Mouse (Mus musculus): ENCODE results near the gene Lyrm1.

Lyrm1 gene

GRCm38 (mm10) chr7:119895639-119896512, at the start of gene Lyrm1, which contains the start of gene Dcun1d3:
Gene Lyrm1 (plus strand): TSS chr7:119895861.
Gene Dcun1d3 (minus strand): TSS chr7:119896298.
- DNase-seq, result peak; percentile 98 to 99

GRCm38 (mm10) chr7:119847396-119847795, 48.3 kb upstream of the Lyrm1 start:
- DNase-seq, result no peak

GRCm38 (mm10) chr7:119849096-119849495, 46.6 kb upstream of the Lyrm1 start:
- DNase-seq, result peak; percentile 49 to 73

- peak; percentile 50 to 66 for DNase-seq
Observed at GRCm38 (mm10) chr7:119850737-119851136, 44.9 kb upstream of the Lyrm1 start.

- no peak for DNase-seq
Observed at GRCm38 (mm10) chr7:119852494-119852893, 43.2 kb upstream of the Lyrm1 start.

- DNase-seq, result no peak
Observed at GRCm38 (mm10) chr7:119853186-119853585, 42.5 kb upstream of the Lyrm1 start.

- no peak for DNase-seq
Observed at GRCm38 (mm10) chr7:119854362-119854761, 41.3 kb upstream of the Lyrm1 start.

- DNase-seq, result no peak
Observed at GRCm38 (mm10) chr7:119855031-119855430, 40.6 kb upstream of the Lyrm1 start.

- peak; percentile 19 to 31 for DNase-seq
Observed at GRCm38 (mm10) chr7:119859476-119859875, 36.2 kb upstream of the Lyrm1 start.

- DNase-seq, result no peak
Observed at GRCm38 (mm10) chr7:119860116-119860515, 35.5 kb upstream of the Lyrm1 start.

GRCm38 (mm10) chr7:119860554-119860953, 35.1 kb upstream of the Lyrm1 start:
- DNase-seq, result no peak

- DNase-seq, result no peak
Observed at GRCm38 (mm10) chr7:119860971-119861334, 34.7 kb upstream of the Lyrm1 start.

GRCm38 (mm10) chr7:119861335-119862091, 34.1 kb upstream of the Lyrm1 start:
- peak; percentile 71 to 81 for DNase-seq

GRCm38 (mm10) chr7:119862167-119862566, 33.5 kb upstream of the Lyrm1 start:
- DNase-seq, result no peak

GRCm38 (mm10) chr7:119864500-119864899, 31.2 kb upstream of the Lyrm1 start:
- DNase-seq, result no peak

- no peak for DNase-seq
Observed at GRCm38 (mm10) chr7:119866136-119866535, 29.5 kb upstream of the Lyrm1 start.

GRCm38 (mm10) chr7:119872204-119872603, 23.5 kb upstream of the Lyrm1 start:
- no peak for DNase-seq

GRCm38 (mm10) chr7:119873050-119873449, 22.6 kb upstream of the Lyrm1 start:
- DNase-seq, result no peak

- DNase-seq, result no peak
Observed at GRCm38 (mm10) chr7:119875776-119876440, 19.8 kb upstream of the Lyrm1 start.

GRCm38 (mm10) chr7:119879171-119879570, 16.5 kb upstream of the Lyrm1 start:
- peak in 1 of 2 experiments; percentile 8 for DNase-seq

- peak in 1 of 2 experiments; percentile 12 for DNase-seq
Observed at GRCm38 (mm10) chr7:119880345-119880744, 15.3 kb upstream of the Lyrm1 start.

GRCm38 (mm10) chr7:119881229-119881628, 14.4 kb upstream of the Lyrm1 start:
- no peak for DNase-seq

GRCm38 (mm10) chr7:119887887-119888286, 7.8 kb upstream of the Lyrm1 start:
- no peak for DNase-seq

Measured in lung, postnatal 4 days (tissue).